18 mouse cellular contexts compared by ENCODE assay signal in the genomic region with DNA sequence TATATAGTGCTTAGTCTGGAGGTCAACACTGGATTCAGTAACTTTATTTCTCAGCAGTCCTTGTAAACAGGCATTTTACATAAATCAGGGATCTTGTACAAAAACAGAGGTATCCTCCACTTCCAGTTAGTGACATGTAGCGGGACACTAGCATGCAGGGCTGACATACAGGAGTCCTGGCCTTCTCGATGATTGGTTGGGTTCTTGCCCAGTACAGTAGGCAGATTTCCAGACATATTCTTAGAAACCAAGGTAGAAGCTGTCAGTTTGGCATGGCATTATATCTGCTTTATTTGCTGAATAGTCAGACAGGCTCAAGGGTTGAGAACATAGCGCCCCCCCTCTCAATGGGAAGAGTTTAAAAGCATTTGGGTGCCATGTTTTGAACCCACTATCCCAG.
DNase-seq lines count a peak whose midpoint lies in the region.
"Had no signal": no experiment of that assay in that cellular context is flagged by ENCODE, and none has a peak within 500 bp of the region (broad histone marks: within the 10 kb centered on the region; RNA-seq: fewer than 3 reads in every experiment).

No protein-coding gene starts in this region.

- DNase-seq in heart, postnatal 10 days, result peak; percentile 43 to 56
- DNase-seq in heart, adult 18-20 months, result no peak
- DNase-seq in cerebellum, adult 11 months, result peak; percentile 50
- peak; percentile 72 for DNase-seq in cerebellum, adult 9-10 months
- DNase-seq in cerebellum, postnatal 36 days, result peak; percentile 60 to 81
- DNase-seq in layer of hippocampus, adult 8-10 months (ENCODE audit: low spot score in 2 of 2), result no peak
- no peak for DNase-seq in right cerebral cortex, postnatal 14 days
- DNase-seq: adrenal gland, adult 8-10 months; forebrain, postnatal 0 days; gastrocnemius, postnatal 14 days; kidney, adult 2 months; kidney, postnatal 36 days; layer of hippocampus, postnatal 36 days; lung, embryonic 14.5 days; lung, postnatal 14 days; midbrain, embryonic 14.5 days; spleen, adult 18-20 months; thymus, postnatal 14 days had no signal

- intact Hi-C loops in heart, postnatal 10 days (cut with DNase I), result no loop called here

Comparison
In these comparisons a context has a peak if more than half of its experiments do, and no peak if none do; other contexts are left out.
1. DNase-seq: peak in heart, postnatal 10 days (2 of 2), cerebellum, adult 11 months (single experiment), cerebellum, adult 9-10 months (single experiment) and cerebellum, postnatal 36 days (2 of 2); none in heart, adult 18-20 months (0 of 2), layer of hippocampus, adult 8-10 months (0 of 2) and right cerebral cortex, postnatal 14 days (single experiment).